Mouse (Mus musculus): Measurements from ENCODE around the gene Raf1. TPM values are rescaled to one million over a fixed set of nuclear protein-coding genes. Genes with fewer than 3 reads are reported as not detected.

The Raf1 gene
- total and polyA plus RNA-seq, 3 experiments = 79.3 to 80.7 TPM; not detected in 1

DNA sequence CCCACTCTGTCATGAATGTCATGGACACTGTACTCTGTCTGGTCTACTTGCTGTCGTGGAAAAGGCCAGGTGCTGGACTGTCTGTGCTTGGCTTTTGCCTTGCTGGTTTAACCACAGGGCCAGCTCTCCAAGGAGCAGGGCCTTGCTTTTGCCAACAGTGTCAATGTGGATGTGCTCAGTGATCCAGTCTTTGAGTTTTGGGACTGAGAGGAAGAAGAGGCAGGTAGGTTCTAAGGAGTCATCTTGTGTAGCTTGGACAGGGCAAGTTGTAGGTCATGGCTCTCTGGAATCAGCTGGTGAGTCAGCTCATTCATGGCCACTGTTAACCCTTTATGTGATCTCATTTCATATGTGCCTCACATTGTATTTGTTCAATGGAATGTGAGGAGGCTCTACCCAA, 70.0 kb downstream of the Raf1 start:
- no peak for TF ChIP-seq MAZ (IDR thresholded peaks at IDR 0.05; ENCODE audit: low read depth, low read length)
- TF ChIP-seq NELFE (IDR thresholded peaks at IDR 0.05; ENCODE audit: low read depth, low read length) = no peak
- no peak for TF ChIP-seq EP300 (IDR thresholded peaks at IDR 0.05; ENCODE audit: low read depth in 1 of 2, low read length in 2 of 2)
- no peak for TF ChIP-seq MXI1 (IDR thresholded peaks at IDR 0.05; ENCODE audit: low read depth, low read length)
- no peak for TF ChIP-seq JUND (IDR thresholded peaks at IDR 0.05; ENCODE audit: low read depth, low read length)
- Histone ChIP-seq H3K4me3 (ENCODE audit: control insufficient read depth in 1 of 2, insufficient read depth in 1 of 2, low read depth in 2 of 2, low read length in 2 of 2) (no peak overlapping the region), H3K27me3 (ENCODE audit: control insufficient read depth in 1 of 2, insufficient read depth in 2 of 2, low read length in 2 of 2) (no peaks in the 10 kb centered on the region), H3K9ac (ENCODE audit: control insufficient read depth, low read depth, low read length, poor library complexity, severe bottlenecking) (no peak overlapping the region), H3K36me3 (ENCODE audit: control insufficient read depth in 1 of 2, insufficient read depth in 2 of 2, low read length in 2 of 2) (peaks cover 5 to 8% of the 10 kb centered on the region in 2 experiments), H3K27ac (ENCODE audit: control insufficient read depth, low read depth, low read length) (no peak overlapping the region), H3K9me3 (replicated peaks; ENCODE audit: insufficient read depth, low read length) (no peaks in the 10 kb centered on the region), H3K79me2 (ENCODE audit: control insufficient read depth, insufficient read depth, low read length, poor library complexity) (peaks cover 10% of the 10 kb centered on the region), H3K4me1 (ENCODE audit: control insufficient read depth in 1 of 2, insufficient read depth in 2 of 2, low read length in 2 of 2) (peaks cover 2 to 5% of the 10 kb centered on the region in 2 experiments; a peak in 3 of 4 replicates)
- DNase-seq (ENCODE audit: low read depth, low spot score) = no peak

DNA sequence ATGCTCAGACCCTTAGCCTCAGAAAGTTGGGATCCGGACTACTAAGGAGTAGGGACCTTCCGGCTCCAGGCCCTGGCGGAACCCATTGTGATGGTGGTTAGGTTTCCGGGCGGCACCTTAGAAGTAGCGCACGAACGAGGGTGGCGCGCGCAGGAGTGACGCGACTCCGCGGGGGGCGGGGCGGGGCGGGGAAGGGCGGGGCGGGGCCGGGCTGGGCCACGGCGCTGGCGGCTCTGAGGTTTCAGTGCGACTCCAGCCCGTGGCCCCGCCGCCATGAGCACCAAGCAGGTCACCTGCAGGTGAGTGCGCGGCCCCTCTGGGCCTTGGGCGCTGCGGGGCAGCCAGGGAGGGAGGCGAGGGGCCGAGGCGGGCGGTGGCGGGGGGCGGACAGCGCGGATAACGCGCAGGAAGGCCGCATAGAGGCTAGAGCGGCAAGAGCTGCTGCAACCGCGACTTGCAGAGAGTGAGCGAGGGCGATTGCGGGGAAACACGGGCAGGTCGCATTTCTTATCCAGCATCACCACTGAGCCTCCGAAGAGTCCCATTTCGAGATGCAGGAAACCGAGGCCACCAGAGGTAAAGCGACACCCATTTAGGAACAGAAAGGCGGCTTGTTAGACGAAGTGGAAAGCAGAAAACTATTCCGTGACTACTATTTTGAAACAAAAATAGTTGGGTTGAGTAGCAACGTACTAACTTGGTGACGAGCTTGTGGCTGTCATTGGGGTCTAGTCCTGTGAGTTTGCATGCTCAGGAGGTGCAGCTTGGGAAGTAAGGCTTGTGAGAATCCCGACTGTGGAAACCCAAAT, 74.5 kb downstream of the Raf1 start, which contains the start of gene Mkrn2:
Mkrn2 (plus strand) TSS at position 188 of the 809 bp plus-strand sequence.
- Histone ChIP-seq H3K9ac (ENCODE audit: control insufficient read depth, low read depth, low read length, poor library complexity, severe bottlenecking) (peak within 1 kb of the TSS; percentile 91), H3K36me3 (ENCODE audit: control insufficient read depth in 1 of 2, insufficient read depth in 2 of 2, low read length in 2 of 2) (peaks cover 0 to 10% of the 10 kb centered on the region in 2 experiments; a peak in 2 of 4 replicates), H3K4me3 (ENCODE audit: control insufficient read depth in 1 of 2, insufficient read depth in 1 of 2, low read depth in 2 of 2, low read length in 2 of 2) (peak within 1 kb of the TSS; percentile 88 to 98), H3K79me2 (ENCODE audit: control insufficient read depth, insufficient read depth, low read length, poor library complexity) (peaks cover 7% of the 10 kb centered on the region), H3K4me1 (ENCODE audit: control insufficient read depth in 1 of 2, insufficient read depth in 2 of 2, low read length in 2 of 2) (peaks cover 2 to 5% of the 10 kb centered on the region in 2 experiments; a peak in 3 of 4 replicates), H3K27ac (ENCODE audit: control insufficient read depth, low read depth, low read length) (peak within 1 kb of the TSS; percentile 78), H3K9me3 (replicated peaks; ENCODE audit: insufficient read depth, low read length) (no peaks in the 10 kb centered on the region), H3K27me3 (ENCODE audit: control insufficient read depth in 1 of 2, insufficient read depth in 2 of 2, low read length in 2 of 2) (no peaks in the 10 kb centered on the region)
- TF ChIP-seq USF2 (IDR thresholded peaks at IDR 0.05; ENCODE audit: borderline replicate concordance in 1 of 2, insufficient read depth in 1 of 2, low read depth in 1 of 2, low read length in 2 of 2) (no peak), NRF1 (IDR thresholded peaks at IDR 0.05; ENCODE audit: insufficient read depth, low read depth, low read length, poor library complexity, severe bottlenecking) (peak; percentile 66), POLR2AphosphoS2 (IDR thresholded peaks at IDR 0.05; ENCODE audit: low read length) (peak; percentile 67; the same call in 1 of the 2 replicates), POLR2A (IDR thresholded peaks at IDR 0.05; ENCODE audit: control insufficient read depth in 1 of 2, insufficient read depth in 1 of 2, low read depth in 1 of 2, low read length in 2 of 2, poor library complexity in 1 of 2) (peak; percentile 75 to 91; a peak in 3 of 4 replicates), MAX (IDR thresholded peaks at IDR 0.05; ENCODE audit: low read length) (0 out of 2 replicates have a peak, but pooled peaks have one; percentile 31), RAD21 (IDR thresholded peaks at IDR 0.05; ENCODE audit: low read depth, low read length) (no peak), GABPA (IDR thresholded peaks at IDR 0.05; ENCODE audit: low read depth, low read length) (no peak), TCF12 (IDR thresholded peaks at IDR 0.05; ENCODE audit: low read depth, low read length) (0 out of 2 replicates have a peak, but pooled peaks have one; percentile 38), MAZ (IDR thresholded peaks at IDR 0.05; ENCODE audit: low read depth, low read length) (peak; percentile 51), TBP (IDR thresholded peaks at IDR 0.05; ENCODE audit: low read depth, low read length) (peak; percentile 58), SMC3 (IDR thresholded peaks at IDR 0.05; ENCODE audit: low read depth, low read length) (no peak), EP300 (IDR thresholded peaks at IDR 0.05; ENCODE audit: low read depth in 1 of 2, low read length in 2 of 2) (0 out of 4 replicates have a peak, but pooled peaks of 1 of the 2 experiments have one; percentile 13), NELFE (IDR thresholded peaks at IDR 0.05; ENCODE audit: low read depth, low read length) (peak; percentile 59), ELF1 (IDR thresholded peaks at IDR 0.05; ENCODE audit: low read depth, low read length) (peak; percentile 61), MEF2A (IDR thresholded peaks at IDR 0.05; ENCODE audit: extremely low read depth, insufficient replicate concordance, low read depth, low read length, poor library complexity, severe bottlenecking) (no peak), ZC3H11A (IDR thresholded peaks at IDR 0.05; ENCODE audit: low read depth, low read length) (no peak), CHD1 (IDR thresholded peaks at IDR 0.05; ENCODE audit: low read depth, low read length) (no peak), UBTF (IDR thresholded peaks at IDR 0.05; ENCODE audit: borderline replicate concordance, insufficient read depth, low read depth, low read length) (no peak), MXI1 (IDR thresholded peaks at IDR 0.05; ENCODE audit: low read depth, low read length) (peak; percentile 67; the same call in 1 of the 2 replicates), SIN3A (IDR thresholded peaks at IDR 0.05; ENCODE audit: low read length) (peak; percentile 89), GATA1 (IDR thresholded peaks at IDR 0.05; ENCODE audit: low read depth, low read length) (no peak), HCFC1 (IDR thresholded peaks at IDR 0.05; ENCODE audit: low read depth, low read length) (peak; percentile 90), MYC (IDR thresholded peaks at IDR 0.05; ENCODE audit: low read depth, low read length) (peak; percentile 47; the same call in 1 of the 2 replicates)
- DNase-seq (ENCODE audit: low read depth, low spot score) = peak; percentile 92

Data from MEL (cell line).